Mouse (Mus musculus) heart, embryonic 13.5 days (tissue): ENCODE results near the gene Prkd2. TPM values are rescaled to one million over a fixed set of nuclear protein-coding genes. Genes with fewer than 3 reads are reported as not detected.

Source experiments
- ATAC-seq: fragments of 200-750 bp; cut with Nextera tagmentation; 2 replicates; pipeline ENCODE4 v1.8.0; 2017; ENCODE audit warnings: moderate TSS enrichment; ENCODE audit not compliant: insufficient number of reproducible peaks, low FRiP score, low TSS enrichment; ENCODE audit errors: extremely low read depth
- H3K27ac ChIP-seq: fragments of 300-500 bp; sonication (generic); replicated peaks from 2 replicates; pipeline ENCODE4 v1.5.1; 2015; ENCODE audit warnings: moderate library complexity, mild to moderate bottlenecking, inconsistent platforms
- H3K27me3 ChIP-seq: fragments of 300-500 bp; sonication (generic); replicated peaks from 2 replicates; pipeline ENCODE4 v1.6.1; 2015; ENCODE audit warnings: mild to moderate bottlenecking, inconsistent platforms
- H3K36me3 ChIP-seq: fragments of 300-500 bp; sonication (generic); 2 replicates; pipeline ENCODE4 v1.6.1; 2015; ENCODE audit warnings: mild to moderate bottlenecking, inconsistent platforms
- H3K4me1 ChIP-seq: fragments of 300-500 bp; sonication (generic); 2 replicates; pipeline ENCODE4 v1.6.1; 2015; ENCODE audit warnings: inconsistent platforms
- H3K4me2 ChIP-seq: fragments of 300-500 bp; sonication (generic); 2 replicates; pipeline ENCODE4 v1.6.1; 2015; ENCODE audit warnings: inconsistent platforms, mild to moderate bottlenecking, moderate library complexity
- H3K4me3 ChIP-seq: fragments of 300-500 bp; sonication (generic); 2 replicates; pipeline ENCODE4 v1.5.1; 2015; ENCODE audit warnings: moderate library complexity, mild to moderate bottlenecking, inconsistent platforms
- H3K9ac ChIP-seq: fragments of 300-500 bp; sonication (generic); 2 replicates; pipeline ENCODE4 v1.6.1; 2015; ENCODE audit warnings: inconsistent platforms, mild to moderate bottlenecking, moderate library complexity
- H3K9me3 ChIP-seq: fragments of 300-500 bp; sonication (generic); 2 replicates; pipeline ENCODE4 v1.6.1; 2016; ENCODE audit warnings: inconsistent platforms
- WGBS: fragments of 180-500 bp; shearing (Covaris S2); methylation state at CpG from one replicate; pipeline ENCODE4 v1.1.7; 2015; ENCODE audit warnings: mixed read lengths; 5-methylcytosine and 5-hydroxymethylcytosine counted together
- polyA plus RNA-seq: library from polyadenylated mRNA; unstranded; fragments of >200 nt; fragmentation: Nextera tagmentation; extraction: Ambion mirVana; gene quantifications from 2 replicates; pipeline ENCODE4 v1.2.1, GENCODE M21; 2015

Gene Prkd2
- polyA plus RNA-seq, 1 experiment from 2014 or later: 9.6 TPM

DNA sequence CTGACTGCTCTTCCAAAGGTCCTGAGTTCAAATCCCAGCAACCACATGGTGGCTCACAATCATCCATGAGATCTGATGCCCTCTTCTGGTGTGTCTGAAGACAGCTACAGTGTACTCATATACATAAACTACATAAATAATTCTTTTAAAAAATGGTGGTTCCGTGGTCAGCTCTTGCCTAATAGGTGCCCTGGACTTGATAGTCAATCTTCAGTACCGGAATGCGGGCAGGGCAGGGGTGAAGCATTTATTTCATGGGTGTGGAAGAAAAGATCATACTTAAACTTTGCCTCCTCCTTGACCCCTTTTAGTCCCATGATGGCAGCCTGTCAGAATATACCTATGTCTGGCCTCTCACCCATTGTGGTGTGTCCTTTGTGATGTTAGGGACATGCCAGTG lies 69.2 kb downstream of the Prkd2 start:
- ATAC-seq: no peak
- Histone ChIP-seq H3K9ac (no peak overlapping the region), H3K4me3 (no peak overlapping the region), H3K36me3 (peaks cover 31% of the 10 kb centered on the region), H3K4me1 (peaks cover 48% of the 10 kb centered on the region), H3K27ac (no peak overlapping the region), H3K27me3 (peaks cover 58% of the 10 kb centered on the region), H3K4me2 (no peak overlapping the region), H3K9me3 (no peaks in the 10 kb centered on the region)
- WGBS: 83% methylated on average over 3 of the region's 3 CpGs

GRCm38 (mm10) chr7:16912360-16912759 lies 69.7 kb downstream of the Prkd2 start:
- ATAC-seq: no peak
- Histone ChIP-seq H3K36me3 (peaks cover 35% of the 10 kb centered on the region), H3K27me3 (peaks cover 53% of the 10 kb centered on the region), H3K9ac (no peak overlapping the region), H3K4me1 (peaks cover 49% of the 10 kb centered on the region), H3K9me3 (no peaks in the 10 kb centered on the region), H3K4me2 (no peak overlapping the region), H3K4me3 (no peak overlapping the region), H3K27ac (no peak overlapping the region)
- 79% methylated on average over 6 of the region's 6 CpGs for WGBS

GRCm38 (mm10) chr7:16913806-16914452 lies 71.2 kb downstream of the Prkd2 start:
- ATAC-seq: no peak
- Histone ChIP-seq H3K4me1 (peaks cover 41% of the 10 kb centered on the region), H3K36me3 (peaks cover 51% of the 10 kb centered on the region), H3K4me2 (no peak overlapping the region), H3K9me3 (no peaks in the 10 kb centered on the region), H3K27ac (no peak overlapping the region), H3K27me3 (peaks cover 42% of the 10 kb centered on the region), H3K9ac (no peak overlapping the region), H3K4me3 (no peak overlapping the region)
- 32% methylated on average over 10 of the region's 10 CpGs for WGBS

DNA sequence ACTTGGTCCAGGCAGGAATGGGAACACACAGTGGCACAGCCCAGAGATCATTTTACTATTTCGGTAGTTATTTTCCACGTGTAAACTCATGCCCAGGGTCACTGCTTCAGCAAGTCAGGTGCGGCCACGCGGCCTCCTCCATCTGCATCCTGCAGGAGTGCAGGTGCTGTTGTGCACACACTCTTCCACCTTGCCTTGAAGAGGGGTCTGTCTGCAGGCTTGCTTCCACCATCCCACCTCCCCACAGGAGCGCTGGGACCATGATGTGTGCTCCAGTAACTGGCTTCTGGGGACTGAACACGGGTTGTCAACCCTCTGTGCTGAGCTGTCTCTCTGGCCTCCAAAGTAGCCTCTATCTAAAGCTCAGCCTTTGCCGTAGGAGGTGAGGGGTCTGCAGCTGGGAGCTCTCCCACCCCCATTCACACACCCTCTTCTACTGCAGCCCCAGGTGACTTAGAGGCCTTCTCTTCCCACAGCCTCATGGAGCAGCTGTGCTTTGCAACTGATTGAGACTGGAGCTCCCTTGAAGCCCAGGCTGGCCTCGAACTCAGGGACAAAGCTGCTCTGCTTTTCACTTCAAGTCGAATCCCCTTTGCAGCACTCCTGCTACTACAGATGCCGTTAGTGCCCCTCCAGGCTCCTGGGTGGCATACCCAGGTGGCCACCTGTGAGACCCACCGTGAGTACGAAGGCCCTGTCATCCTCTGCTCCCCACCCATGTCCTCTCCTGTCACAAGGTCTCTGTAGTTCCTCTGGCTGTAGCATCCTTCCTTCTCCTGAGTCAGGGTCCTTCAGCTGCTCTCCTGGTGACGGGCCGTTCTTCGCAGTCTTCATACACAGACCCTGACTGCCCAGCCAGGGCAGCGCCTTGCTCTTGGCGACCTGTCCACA lies 72.0 kb downstream of the Prkd2 start:
- no peak for ATAC-seq
- Histone ChIP-seq H3K4me3 (no peak overlapping the region), H3K9me3 (no peaks in the 10 kb centered on the region), H3K27ac (no peak overlapping the region), H3K4me1 (peaks cover 39% of the 10 kb centered on the region), H3K27me3 (peaks cover 34% of the 10 kb centered on the region), H3K9ac (no peak overlapping the region), H3K4me2 (no peak overlapping the region), H3K36me3 (peaks cover 59% of the 10 kb centered on the region)
- WGBS: 86% methylated on average over 18 of the region's 18 CpGs

DNA sequence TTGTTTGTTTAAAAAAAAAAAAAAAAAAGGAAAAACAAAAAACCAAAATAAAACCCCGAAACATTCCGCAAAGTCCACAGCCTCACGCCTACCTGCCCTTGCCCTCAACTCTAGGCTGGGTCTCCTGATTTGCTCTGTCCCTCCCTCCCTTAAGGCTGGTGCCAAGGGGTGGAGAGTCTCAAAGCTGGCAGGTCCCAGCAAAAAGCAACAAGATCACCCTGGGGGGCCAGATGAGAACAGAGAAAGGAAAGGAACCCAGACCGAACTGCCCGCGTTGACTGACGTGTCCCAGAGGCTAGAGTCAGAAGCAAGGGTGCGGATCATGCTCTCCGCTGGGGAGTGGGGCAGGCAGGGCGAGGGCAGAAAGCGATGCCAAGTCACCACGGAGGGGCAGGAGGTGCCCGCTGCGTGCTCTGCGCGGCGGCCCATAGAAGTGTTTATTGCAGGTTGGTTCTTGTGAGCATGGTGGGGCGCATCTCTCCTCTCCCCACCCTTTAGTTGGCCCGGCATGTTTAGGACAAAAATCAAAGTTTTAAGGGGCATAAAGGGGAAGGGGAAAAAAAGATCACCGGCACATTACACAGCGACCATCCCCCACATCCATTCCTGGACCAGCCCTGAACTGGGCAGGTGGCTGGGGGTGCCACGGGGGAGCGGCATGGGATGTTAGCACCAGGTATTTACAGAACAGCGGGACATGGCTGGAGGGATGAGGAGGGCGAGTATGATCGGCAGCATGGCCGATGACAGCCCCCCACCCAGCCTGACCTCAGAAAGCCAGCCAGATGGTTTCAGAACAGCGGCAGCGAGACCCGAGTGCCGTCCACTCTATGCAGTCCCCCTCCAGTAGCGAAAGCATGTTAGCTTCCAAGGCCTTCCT lies 73.0 kb downstream of the Prkd2 start:
- no peak overlapping the region for H3K27ac ChIP-seq
- no peak overlapping the region for H3K4me2 ChIP-seq
- no peak for ATAC-seq
- H3K9ac ChIP-seq: peak overlapping the region; percentile 40; the same call in 1 of the 2 replicates
- peaks cover 44% of the 10 kb centered on the region for H3K4me1 ChIP-seq
- 87% methylated on average over 32 of the region's 32 CpGs for WGBS
- H3K27me3 ChIP-seq: peaks cover 25% of the 10 kb centered on the region
- no peaks in the 10 kb centered on the region for H3K9me3 ChIP-seq
- H3K36me3 ChIP-seq: peaks cover 69% of the 10 kb centered on the region
- no peak overlapping the region for H3K4me3 ChIP-seq

DNA sequence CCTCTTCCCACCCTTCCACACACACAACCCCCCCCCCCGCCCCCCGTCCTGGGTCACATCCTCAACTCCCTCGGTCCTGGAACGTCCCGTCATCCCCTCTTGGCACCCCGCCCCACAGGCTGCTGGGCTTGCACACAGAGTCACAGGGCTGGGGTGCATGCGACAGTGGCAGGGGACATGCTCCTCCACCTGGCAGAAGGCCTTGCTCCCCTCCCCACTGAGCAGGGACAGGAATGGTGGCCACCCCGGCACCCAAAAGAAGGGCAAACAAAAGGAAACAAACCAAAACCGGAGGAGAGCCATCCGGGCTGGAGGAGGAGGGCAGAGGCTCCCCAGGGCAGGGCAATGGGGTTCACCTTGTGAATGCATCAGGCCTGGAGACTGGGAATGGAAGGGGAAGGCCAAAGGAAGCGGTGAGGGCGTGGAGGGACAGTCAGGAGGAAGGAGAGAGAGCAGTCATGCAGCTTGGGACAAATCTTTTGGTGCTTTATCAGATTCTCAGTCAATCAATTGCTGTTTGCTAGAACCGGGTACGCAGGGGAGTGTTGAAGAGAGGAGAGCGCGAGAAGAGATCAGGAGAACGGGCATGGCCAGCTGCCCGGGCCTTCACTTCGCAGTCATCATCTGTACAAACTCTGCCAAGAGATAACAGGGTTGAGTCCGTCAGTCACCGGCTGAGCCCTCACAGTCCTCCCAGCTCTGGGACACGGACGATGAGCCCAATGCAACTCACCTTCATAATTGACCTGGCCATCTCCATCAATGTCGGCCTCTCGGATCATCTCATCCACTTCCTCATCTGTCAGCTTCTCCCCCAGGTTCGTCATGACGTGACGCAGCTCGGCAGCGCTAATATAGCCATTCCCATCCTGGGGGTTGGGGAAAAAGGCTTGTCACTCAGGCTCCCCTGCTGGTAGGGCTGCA lies 73.9 kb downstream of the Prkd2 start:
- Histone ChIP-seq H3K4me3 (no peak overlapping the region), H3K9me3 (no peaks in the 10 kb centered on the region), H3K27me3 (peaks cover 16% of the 10 kb centered on the region), H3K4me2 (no peak overlapping the region), H3K27ac (no peak overlapping the region), H3K9ac (peak overlapping the region; percentile 40; the same call in 1 of the 2 replicates), H3K4me1 (peaks cover 53% of the 10 kb centered on the region), H3K36me3 (peaks cover 78% of the 10 kb centered on the region)
- no peak for ATAC-seq
- 52% methylated on average over 30 of the region's 30 CpGs for WGBS

DNA sequence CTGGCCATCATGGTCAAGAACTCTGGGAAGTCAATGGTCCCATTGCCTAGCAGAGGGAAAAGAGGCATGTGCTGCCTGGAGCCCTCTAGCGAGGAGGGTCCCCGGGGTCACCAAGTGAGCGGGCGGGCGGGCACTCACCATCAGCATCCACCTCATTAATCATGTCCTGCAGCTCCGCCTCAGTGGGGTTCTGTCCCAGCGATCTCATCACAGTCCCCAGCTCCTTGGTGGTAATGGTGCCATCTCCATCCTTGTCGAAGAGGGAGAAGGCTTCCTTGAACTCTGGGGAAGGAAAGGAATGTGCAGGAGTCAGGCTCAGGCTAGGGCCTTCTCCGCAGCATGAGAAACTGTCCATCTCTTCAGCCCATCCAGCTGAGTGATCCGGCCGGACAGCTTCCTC lies 74.7 kb downstream of the Prkd2 start:
- H3K27ac ChIP-seq: no peak overlapping the region
- H3K36me3 ChIP-seq: peaks cover 79% of the 10 kb centered on the region
- H3K9ac ChIP-seq: no peak overlapping the region
- no peak overlapping the region for H3K4me3 ChIP-seq
- peaks cover 61% of the 10 kb centered on the region for H3K4me1 ChIP-seq
- H3K27me3 ChIP-seq: peaks cover 10% of the 10 kb centered on the region
- ATAC-seq: no peak
- H3K4me2 ChIP-seq: no peak overlapping the region
- WGBS: 67% methylated on average over 11 of the region's 11 CpGs
- no peaks in the 10 kb centered on the region for H3K9me3 ChIP-seq

DNA sequence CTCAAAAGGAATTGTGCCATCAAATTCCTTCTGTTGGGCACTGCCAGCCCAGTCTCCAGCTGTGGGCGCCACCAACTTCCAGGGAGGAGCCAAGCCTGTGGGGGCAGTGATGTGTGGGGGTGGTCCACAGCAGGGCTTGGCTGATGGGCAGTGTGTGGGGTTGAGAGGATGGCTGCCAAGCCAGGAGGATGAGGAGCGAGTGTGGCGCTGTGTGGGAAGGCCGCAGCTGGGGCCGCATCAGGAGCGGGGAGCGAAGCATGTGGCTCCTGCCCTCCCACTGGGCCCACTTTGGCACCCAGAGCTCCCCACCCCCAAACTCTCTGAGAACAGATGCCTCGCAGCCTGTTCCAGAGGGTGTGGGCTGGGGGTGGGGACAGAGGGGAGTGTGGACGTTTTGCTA lies 75.3 kb downstream of the Prkd2 start:
- H3K9me3 ChIP-seq: no peaks in the 10 kb centered on the region
- H3K4me3 ChIP-seq: no peak overlapping the region
- peaks cover 67% of the 10 kb centered on the region for H3K4me1 ChIP-seq
- H3K27ac ChIP-seq: no peak overlapping the region
- WGBS: 73% methylated on average over 9 of the region's 9 CpGs
- H3K36me3 ChIP-seq: peaks cover 79% of the 10 kb centered on the region
- peaks cover 4% of the 10 kb centered on the region; the same call in 1 of the 2 replicates for H3K27me3 ChIP-seq
- no peak overlapping the region for H3K9ac ChIP-seq
- H3K4me2 ChIP-seq: no peak overlapping the region
- no peak for ATAC-seq

DNA sequence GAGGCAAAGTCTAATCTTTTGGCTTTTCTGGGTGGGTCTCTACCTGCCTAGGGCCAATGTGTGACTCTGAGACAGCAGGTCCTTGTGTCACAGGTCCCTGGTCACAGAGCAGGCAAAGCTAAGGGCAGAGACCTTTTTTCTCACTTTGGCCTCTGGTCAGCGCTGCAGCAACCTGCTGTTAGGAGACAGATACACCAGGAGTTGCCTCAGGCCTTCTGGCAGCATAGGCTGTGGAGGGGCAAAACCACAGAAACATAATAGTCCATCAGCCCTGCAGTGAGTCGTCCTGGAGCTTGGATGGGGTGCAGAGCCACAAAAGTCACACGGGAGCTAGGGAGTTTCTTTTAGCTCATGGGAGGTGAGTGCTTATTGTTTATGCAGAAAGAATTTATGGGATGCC lies 76.0 kb downstream of the Prkd2 start:
- H3K4me1 ChIP-seq: peaks cover 67% of the 10 kb centered on the region
- H3K9me3 ChIP-seq: no peaks in the 10 kb centered on the region
- H3K9ac ChIP-seq: no peak overlapping the region
- H3K36me3 ChIP-seq: peaks cover 79% of the 10 kb centered on the region
- no peaks in the 10 kb centered on the region for H3K27me3 ChIP-seq
- H3K4me3 ChIP-seq: no peak overlapping the region
- ATAC-seq: no peak
- H3K27ac ChIP-seq: no peak overlapping the region
- no peak overlapping the region for H3K4me2 ChIP-seq
- 80% methylated on average over 3 of the region's 3 CpGs for WGBS

DNA sequence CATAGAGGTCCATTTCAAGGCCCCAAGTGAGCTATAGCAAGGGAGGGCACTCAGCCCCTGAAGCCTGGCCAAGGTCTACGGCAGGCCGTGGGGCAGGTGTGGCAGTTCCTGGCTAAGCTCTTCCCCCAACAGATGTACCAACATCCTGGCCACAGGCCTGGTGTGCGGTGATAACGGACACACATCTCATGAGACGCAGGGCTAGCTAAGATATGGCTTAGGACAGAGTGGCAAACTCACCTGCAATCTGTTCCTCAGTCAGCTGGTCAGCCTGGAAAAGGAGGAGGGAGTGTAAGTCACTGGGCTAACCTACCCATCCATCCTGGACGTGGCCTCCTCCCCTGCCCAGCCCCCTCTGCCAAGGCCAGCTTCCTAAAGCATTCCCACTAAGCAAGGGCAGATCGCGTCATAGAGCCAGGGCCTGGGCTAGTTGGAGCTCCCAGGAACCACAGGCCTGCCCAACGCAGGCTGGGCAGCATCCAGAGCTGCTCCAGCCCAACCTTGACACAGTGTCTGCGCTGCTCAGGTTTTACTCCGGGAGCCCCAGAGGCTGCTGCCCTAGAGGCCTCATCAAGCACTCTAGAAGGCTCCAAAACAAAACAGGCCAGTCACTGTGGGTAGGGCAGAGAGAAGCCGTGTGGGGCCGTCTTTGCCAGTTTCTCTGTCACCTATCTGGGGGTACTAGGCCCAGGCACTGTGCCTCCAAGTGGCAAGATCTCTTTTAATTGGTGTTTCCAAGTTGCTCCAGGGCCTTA lies 76.9 kb downstream of the Prkd2 start:
- no peak overlapping the region for H3K4me2 ChIP-seq

More for the DNA sequence above, 76.9 kb downstream of the Prkd2 start:
- H3K9ac ChIP-seq: peak overlapping the region; percentile 52
- peaks cover 67% of the 10 kb centered on the region for H3K4me1 ChIP-seq
- H3K4me3 ChIP-seq: no peak overlapping the region
- no peaks in the 10 kb centered on the region for H3K9me3 ChIP-seq
- no peak for ATAC-seq
- peaks cover 72% of the 10 kb centered on the region for H3K36me3 ChIP-seq
- no peaks in the 10 kb centered on the region for H3K27me3 ChIP-seq
- 71% methylated on average over 13 of the region's 13 CpGs for WGBS
- peak overlapping the region; percentile 2; the same call in 1 of the 2 replicates for H3K27ac ChIP-seq
